Mouse (Mus musculus) MEL (cell line): ENCODE results near the gene Pop5. TPM values are rescaled to one million over a fixed set of nuclear protein-coding genes. Genes with fewer than 3 reads are reported as not detected.
A peak's percentile ranks its signal among the peaks of the same experiment; 100 is the strongest.

Experiments used
- DNase-seq: peaks from one replicate; pipeline ENCODE4 v3.0.0; 2011; ENCODE audit warnings: low read depth, low spot score
- H3K27ac ChIP-seq: 2 replicates; pipeline ENCODE4 v1.5.1; 2012; ENCODE audit warnings: low read depth, mild to moderate bottlenecking, control low read depth, low read length, moderate library complexity; ENCODE audit not compliant: control insufficient read depth
- H3K27me3 ChIP-seq, 2 experiments: fragments of 150-350 bp in 1 of 2; sonication (generic) in 1 of 2; 2 replicates each; pipeline ENCODE4 v1.6.1; 2012; ENCODE audit warnings: low read length in 2 of 2, mild to moderate bottlenecking in 2 of 2, improper control_type of control experiment in 1 of 2, moderate library complexity in 1 of 2; ENCODE audit not compliant: insufficient read depth in 2 of 2, control insufficient read depth in 1 of 2
- H3K36me3 ChIP-seq, 2 experiments: 2 replicates each; pipeline ENCODE4 v1.6.1; 2012 to 2014; ENCODE audit warnings: low read length in 2 of 2, improper control_type of control experiment in 1 of 2, inconsistent platforms in 1 of 2, mild to moderate bottlenecking in 1 of 2; ENCODE audit not compliant: insufficient read depth in 2 of 2, control insufficient read depth in 1 of 2
- H3K4me1 ChIP-seq, 2 experiments: fragments of 150-350 bp in 1 of 2; sonication (generic) in 1 of 2; 2 replicates each; pipeline ENCODE4 v1.6.1; 2012; ENCODE audit warnings: low read length in 2 of 2, improper control_type of control experiment in 1 of 2, mild to moderate bottlenecking in 1 of 2; ENCODE audit not compliant: insufficient read depth in 2 of 2, control insufficient read depth in 1 of 2
- H3K4me3 ChIP-seq, 2 experiments: fragments of 150-350 bp in 1 of 2; sonication (generic) in 1 of 2; 2 replicates each; pipeline ENCODE4 v1.5.1; 2012; ENCODE audit warnings: low read depth in 2 of 2, low read length in 2 of 2, mild to moderate bottlenecking in 2 of 2, moderate library complexity in 2 of 2, control low read depth in 1 of 2, improper control_type of control experiment in 1 of 2; ENCODE audit not compliant: control insufficient read depth in 1 of 2, insufficient read depth in 1 of 2
- H3K79me2 ChIP-seq: 2 replicates; pipeline ENCODE4 v1.6.1; 2012; ENCODE audit warnings: mild to moderate bottlenecking, low read length, moderate library complexity; ENCODE audit not compliant: control insufficient read depth, poor library complexity, insufficient read depth
- H3K9ac ChIP-seq: 2 replicates; pipeline ENCODE4 v1.6.1; 2012; ENCODE audit warnings: low read depth, mild to moderate bottlenecking, control low read depth, low read length, moderate library complexity; ENCODE audit not compliant: control insufficient read depth, poor library complexity, severe bottlenecking
- H3K9me3 ChIP-seq: fragments of 150-350 bp; sonication (generic); replicated peaks from 2 replicates; pipeline ENCODE4 v1.6.1; 2012; ENCODE audit warnings: mild to moderate bottlenecking, low read length, improper control_type of control experiment, moderate library complexity; ENCODE audit not compliant: insufficient read depth
- CHD1 ChIP-seq: IDR thresholded peaks from 2 replicates; pipeline ENCODE4 v1.6.1; 2012; ENCODE audit warnings: low read depth, mild to moderate bottlenecking, inconsistent platforms, low read length, improper control_type of control experiment
- CHD2 ChIP-seq: IDR thresholded peaks from 2 replicates; pipeline ENCODE4 v1.6.1; 2011; ENCODE audit warnings: low read length, improper control_type of control experiment
- CTCF ChIP-seq, 3 experiments: IDR thresholded peaks in 2 of 3; conservative IDR thresholded peaks in 1 of 3; 2 replicates each; pipeline ENCODE4 v1.5.1; 2011 to 2012; ENCODE audit warnings: low read length in 3 of 3, low read depth in 2 of 3, mild to moderate bottlenecking in 2 of 3, improper control_type of control experiment in 1 of 3, inconsistent platforms in 1 of 3, mixed read lengths in 1 of 3, moderate library complexity in 1 of 3; ENCODE audit not compliant: control insufficient read depth in 1 of 3, insufficient read depth in 1 of 3, poor library complexity in 1 of 3, severe bottlenecking in 1 of 3
- EP300 ChIP-seq, 2 experiments: IDR thresholded peaks; 2 replicates each; pipeline ENCODE4 v1.6.1; 2011; ENCODE audit warnings: improper control_type of control experiment in 2 of 2, low read length in 2 of 2, low read depth in 1 of 2, mild to moderate bottlenecking in 1 of 2
- ETS1 ChIP-seq: IDR thresholded peaks from 2 replicates; pipeline ENCODE4 v1.6.1; 2012; ENCODE audit warnings: low read depth, mild to moderate bottlenecking, inconsistent platforms, low read length, improper control_type of control experiment, moderate library complexity
- JUND ChIP-seq: IDR thresholded peaks from 2 replicates; pipeline ENCODE4 v1.6.1; 2011; ENCODE audit warnings: low read depth, mild to moderate bottlenecking, improper control_type of control experiment, low read length
- KAT2A ChIP-seq: conservative IDR thresholded peaks from 2 replicates; pipeline ENCODE4 v1.6.1; 2012; ENCODE audit warnings: low read depth, low read length, improper control_type of control experiment, inconsistent platforms
- MEF2A ChIP-seq: IDR thresholded peaks from 2 replicates; pipeline ENCODE4 v1.6.1; 2014; ENCODE audit warnings: low read depth, mild to moderate bottlenecking, inconsistent platforms, low read length, improper control_type of control experiment; ENCODE audit not compliant: poor library complexity, insufficient replicate concordance, severe bottlenecking; ENCODE audit errors: extremely low read depth
- MXI1 ChIP-seq: IDR thresholded peaks from 2 replicates; pipeline ENCODE4 v1.6.1; 2011; ENCODE audit warnings: mild to moderate bottlenecking, low read depth, low read length, improper control_type of control experiment
- MYB ChIP-seq: IDR thresholded peaks from 2 replicates; pipeline ENCODE4 v1.6.1; 2011; ENCODE audit warnings: mild to moderate bottlenecking, low read depth, low read length, improper control_type of control experiment
- POLR2A ChIP-seq, 2 experiments: IDR thresholded peaks; 2 replicates each; pipeline ENCODE4 v1.6.1; 2011 to 2012; ENCODE audit warnings: low read length in 2 of 2, mild to moderate bottlenecking in 2 of 2, control low read depth in 1 of 2, improper control_type of control experiment in 1 of 2, low read depth in 1 of 2, moderate library complexity in 1 of 2; ENCODE audit not compliant: control insufficient read depth in 1 of 2, insufficient read depth in 1 of 2, poor library complexity in 1 of 2
- RCOR1 ChIP-seq: IDR thresholded peaks from 2 replicates; pipeline ENCODE4 v1.6.1; 2012; ENCODE audit warnings: low read depth, mild to moderate bottlenecking, inconsistent platforms, low read length, improper control_type of control experiment
- SIN3A ChIP-seq: IDR thresholded peaks from 2 replicates; pipeline ENCODE4 v1.6.1; 2012; ENCODE audit warnings: low read length, improper control_type of control experiment, inconsistent platforms
- SMC3 ChIP-seq: IDR thresholded peaks from 2 replicates; pipeline ENCODE4 v1.6.1; 2011; ENCODE audit warnings: low read depth, low read length, improper control_type of control experiment
- TAL1 ChIP-seq: IDR thresholded peaks from 2 replicates; pipeline ENCODE4 v1.6.1; 2012; ENCODE audit warnings: mild to moderate bottlenecking, inconsistent platforms, low read length, moderate library complexity, mixed read lengths
- TBP ChIP-seq: IDR thresholded peaks from 2 replicates; pipeline ENCODE4 v1.8.0; 2011; ENCODE audit warnings: low read depth, low read length, improper control_type of control experiment
- TCF12 ChIP-seq: IDR thresholded peaks from 2 replicates; pipeline ENCODE4 v1.6.1; 2014; ENCODE audit warnings: low read depth, mild to moderate bottlenecking, inconsistent platforms, low read length, improper control_type of control experiment, moderate library complexity
- USF1 ChIP-seq: IDR thresholded peaks from 2 replicates; pipeline ENCODE4 v1.6.1; 2014; ENCODE audit warnings: low read depth, mild to moderate bottlenecking, inconsistent platforms, low read length, improper control_type of control experiment, moderate library complexity
- ZMIZ1 ChIP-seq: IDR thresholded peaks from 2 replicates; pipeline ENCODE4 v1.6.1; 2012; ENCODE audit warnings: low read depth, mild to moderate bottlenecking, inconsistent platforms, low read length, improper control_type of control experiment, moderate library complexity
- ZNF384 ChIP-seq: IDR thresholded peaks from 2 replicates; pipeline ENCODE4 v1.6.1; 2012; ENCODE audit warnings: low read depth, mild to moderate bottlenecking, inconsistent platforms, low read length, improper control_type of control experiment
- polyA plus RNA-seq, 2 experiments: library from polyadenylated mRNA; stranded (reverse) in 1 of 2; unstranded in 1 of 2; fragments of >175 nt in 1 of 2; fragments of >200 nt in 1 of 2; gene quantifications; 2 replicates each; pipeline versions ENCODE4 v1.2.1 to v1.2.4; 2012; ENCODE audit warnings: low replicate concordance in 2 of 2, low read depth in 1 of 2; ENCODE audit not compliant: insufficient read length in 2 of 2, insufficient read depth in 1 of 2, missing spikeins in 1 of 2
- total RNA-seq: library from RNA; depleted of rRNA; stranded (reverse); fragments of 300-350 nt; gene quantifications from 2 replicates; pipeline ENCODE4 v1.2.3, GENCODE M21; 2012

The Pop5 gene
- total and polyA plus RNA-seq, 3 experiments: 103 to 388 (median 208) TPM

GRCm38 (mm10) chr5:115192828-115193195, 42.8 kb upstream of the Pop5 start (continued):
- TF ChIP-seq ZNF384 (no peak), EP300 (IDR thresholded peaks at IDR 0.05; ENCODE audit: low read depth in 1 of 2, low read length in 2 of 2) (no peak), SMC3 (no peak)
- TF ChIP-seq, all 39 proteins: peak for 0

- Histone ChIP-seq H3K36me3 (peaks cover 0 to 2% of the 10 kb centered on the region in 2 experiments; a peak in 1 of 4 replicates), H3K27ac (no peak overlapping the region)
- peak; percentile 70 for DNase-seq
- peak; percentile 55 for TF ChIP-seq MXI1
- no peak for TF ChIP-seq CTCF (IDR thresholded peaks at IDR 0.05 in 2 of 3, conservative IDR thresholded peaks at IDR 0.05 in 1 of 3; ENCODE audit: control insufficient read depth in 1 of 3, insufficient read depth in 1 of 3, low read depth in 2 of 3, low read length in 3 of 3, poor library complexity in 1 of 3, severe bottlenecking in 1 of 3)
- no peak for TF ChIP-seq ETS1
- no peak for TF ChIP-seq RCOR1
- no peak for TF ChIP-seq USF1
- TF ChIP-seq TCF12: no peak
- no peak for TF ChIP-seq KAT2A
- TF ChIP-seq ZMIZ1: no peak
- no peak for TF ChIP-seq JUND
- no peak for TF ChIP-seq MYB
- TF ChIP-seq TBP: no peak
- TF ChIP-seq CHD1: no peak
- peak; percentile 79 for TF ChIP-seq SIN3A
- TF ChIP-seq CHD2: no peak
- TF ChIP-seq TAL1: no peak
- no peak for TF ChIP-seq MEF2A
- no peak for TF ChIP-seq POLR2A (IDR thresholded peaks at IDR 0.05; ENCODE audit: control insufficient read depth in 1 of 2, insufficient read depth in 1 of 2, low read depth in 1 of 2, low read length in 2 of 2, poor library complexity in 1 of 2)
- TF ChIP-seq, all 39 proteins: peak for 2
- Histone ChIP-seq H3K9me3 (no peaks in the 10 kb centered on the region), H3K27me3 (peaks cover 0 to 7% of the 10 kb centered on the region in 2 experiments; a peak in 2 of 4 replicates), H3K9ac (no peak overlapping the region), H3K4me1 (peaks cover 0 to 3% of the 10 kb centered on the region in 2 experiments; a peak in 2 of 4 replicates), H3K4me3 (peak overlapping the region in 1 of 2 experiments; percentile 40; a peak in 1 of 4 replicates), H3K79me2 (no peaks in the 10 kb centered on the region)
Measured at GRCm38 (mm10) chr5:115193226-115193625, 42.4 kb upstream of the Pop5 start.
